Mouse (Mus musculus) limb, embryonic 13.5 days (tissue): ENCODE results near the gene Prpf4. TPM values are rescaled to one million over a fixed set of nuclear protein-coding genes. Genes with fewer than 3 reads are reported as not detected.

Experiments used
- ATAC-seq: fragments of 200-750 bp; cut with Nextera tagmentation; 2 replicates; pipeline ENCODE4 v1.8.0; 2017; ENCODE audit warnings: low read depth, moderate number of reproducible peaks, moderate TSS enrichment; ENCODE audit not compliant: low FRiP score
- H3K27ac ChIP-seq: fragments of 300-500 bp; sonication (generic); 2 replicates; pipeline ENCODE4 v1.5.1; 2015; ENCODE audit warnings: inconsistent platforms, mild to moderate bottlenecking, moderate library complexity
- H3K27me3 ChIP-seq: fragments of 300-500 bp; sonication (generic); 2 replicates; pipeline ENCODE4 v1.6.1; 2015; ENCODE audit warnings: mild to moderate bottlenecking, inconsistent platforms
- H3K36me3 ChIP-seq: fragments of 300-500 bp; sonication (generic); 2 replicates; pipeline ENCODE4 v1.6.1; 2015; ENCODE audit warnings: inconsistent platforms, mild to moderate bottlenecking, moderate library complexity
- H3K4me1 ChIP-seq: fragments of 300-500 bp; sonication (generic); 2 replicates; pipeline ENCODE4 v1.6.1; 2015; ENCODE audit warnings: inconsistent platforms
- H3K4me2 ChIP-seq: fragments of 300-500 bp; sonication (generic); replicated peaks from 2 replicates; pipeline ENCODE4 v1.6.1; 2015; ENCODE audit warnings: inconsistent platforms, mild to moderate bottlenecking, moderate library complexity
- H3K4me3 ChIP-seq: fragments of 300-500 bp; sonication (generic); 2 replicates; pipeline ENCODE4 v1.5.1; 2015; ENCODE audit warnings: moderate library complexity, mild to moderate bottlenecking, inconsistent platforms
- H3K9ac ChIP-seq: fragments of 300-500 bp; sonication (generic); 2 replicates; pipeline ENCODE4 v1.6.1; 2015; ENCODE audit warnings: mild to moderate bottlenecking, inconsistent platforms
- H3K9me3 ChIP-seq: fragments of 300-500 bp; sonication (generic); 2 replicates; pipeline ENCODE4 v1.6.1; 2016; ENCODE audit warnings: inconsistent platforms
- WGBS: fragments of 180-500 bp; shearing (Covaris S2); methylation state at CpG from one replicate; pipeline ENCODE4 v1.1.7; 2015; 5-methylcytosine and 5-hydroxymethylcytosine counted together
- polyA plus RNA-seq: library from polyadenylated mRNA; unstranded; fragments of >200 nt; fragmentation: Nextera tagmentation; extraction: Ambion mirVana; gene quantifications from 2 replicates; pipeline ENCODE4 v1.2.1, GENCODE M21; 2015

Prpf4 gene
- polyA plus RNA-seq, 1 experiment from 2014 or later, result 27.9 TPM

- no peak overlapping the region for H3K4me2 ChIP-seq
- H3K27me3 ChIP-seq, result no peaks in the 10 kb centered on the region
- H3K9ac ChIP-seq, result no peak overlapping the region
- 83% methylated on average over 9 of the region's 9 CpGs for WGBS
- no peaks in the 10 kb centered on the region for H3K4me1 ChIP-seq
- H3K9me3 ChIP-seq, result no peaks in the 10 kb centered on the region
- ATAC-seq, result no peak
- no peak overlapping the region for H3K27ac ChIP-seq
- no peaks in the 10 kb centered on the region for H3K36me3 ChIP-seq
- no peak overlapping the region for H3K4me3 ChIP-seq
Observed at GRCm38 (mm10) chr4:62372818-62373520, 35.6 kb upstream of the Prpf4 start.

- WGBS, result 45% methylated on average over 7 of the region's 7 CpGs
- H3K36me3 ChIP-seq, result no peaks in the 10 kb centered on the region
- no peak overlapping the region for H3K9ac ChIP-seq
- H3K9me3 ChIP-seq, result no peaks in the 10 kb centered on the region
- no peaks in the 10 kb centered on the region for H3K4me1 ChIP-seq
- no peak overlapping the region for H3K4me2 ChIP-seq
- H3K27ac ChIP-seq, result no peak overlapping the region
- H3K27me3 ChIP-seq, result no peaks in the 10 kb centered on the region
- H3K4me3 ChIP-seq, result no peak overlapping the region
- no peak for ATAC-seq
Observed at GRCm38 (mm10) chr4:62373668-62374067, 34.9 kb upstream of the Prpf4 start.

GRCm38 (mm10) chr4:62374342-62374741 is 34.3 kb upstream of the Prpf4 start:
- Histone ChIP-seq H3K9ac (no peak overlapping the region), H3K9me3 (no peaks in the 10 kb centered on the region), H3K4me3 (no peak overlapping the region), H3K27me3 (no peaks in the 10 kb centered on the region), H3K4me2 (no peak overlapping the region), H3K36me3 (no peaks in the 10 kb centered on the region), H3K27ac (no peak overlapping the region), H3K4me1 (no peaks in the 10 kb centered on the region; the same call in 1 of the 2 replicates)
- ATAC-seq, result no peak
- WGBS, result 65% methylated on average over 4 of the region's 4 CpGs

- WGBS, result 85% methylated on average over 2 of the region's 2 CpGs
Observed at GRCm38 (mm10) chr4:62376123-62376522, 32.5 kb upstream of the Prpf4 start.

GRCm38 (mm10) chr4:62379724-62380381 is 28.7 kb upstream of the Prpf4 start:
- ATAC-seq, result no peak

More at GRCm38 (mm10) chr4:62376123-62376522, 32.5 kb upstream of the Prpf4 start:
- Histone ChIP-seq H3K4me2 (no peak overlapping the region), H3K9ac (no peak overlapping the region), H3K27me3 (no peaks in the 10 kb centered on the region), H3K27ac (no peak overlapping the region), H3K36me3 (no peaks in the 10 kb centered on the region), H3K4me1 (no peaks in the 10 kb centered on the region; the same call in 1 of the 2 replicates), H3K4me3 (no peak overlapping the region), H3K9me3 (no peaks in the 10 kb centered on the region)
- no peak for ATAC-seq

GRCm38 (mm10) chr4:62383207-62383606 is 25.4 kb upstream of the Prpf4 start:
- Histone ChIP-seq H3K4me2 (no peak overlapping the region), H3K4me1 (no peaks in the 10 kb centered on the region; the same call in 1 of the 2 replicates), H3K27me3 (no peaks in the 10 kb centered on the region), H3K36me3 (peaks cover 27% of the 10 kb centered on the region), H3K27ac (no peak overlapping the region), H3K4me3 (no peak overlapping the region), H3K9ac (no peak overlapping the region), H3K9me3 (no peaks in the 10 kb centered on the region)
- ATAC-seq, result no peak
- WGBS, result 88% methylated on average over 6 of the region's 6 CpGs

More at GRCm38 (mm10) chr4:62379724-62380381, 28.7 kb upstream of the Prpf4 start:
- H3K27ac ChIP-seq, result no peak overlapping the region
- no peaks in the 10 kb centered on the region for H3K27me3 ChIP-seq
- H3K4me3 ChIP-seq, result no peak overlapping the region
- no peak overlapping the region for H3K9ac ChIP-seq
- no peaks in the 10 kb centered on the region; the same call in 1 of the 2 replicates for H3K4me1 ChIP-seq
- H3K4me2 ChIP-seq, result no peak overlapping the region
- peaks cover 10% of the 10 kb centered on the region; the same call in 1 of the 2 replicates for H3K36me3 ChIP-seq
- H3K9me3 ChIP-seq, result no peaks in the 10 kb centered on the region
- WGBS, result 83% methylated on average over 9 of the region's 9 CpGs

GRCm38 (mm10) chr4:62383752-62384151 is 24.8 kb upstream of the Prpf4 start:
- ATAC-seq, result no peak
- no peak overlapping the region for H3K27ac ChIP-seq
- H3K27me3 ChIP-seq, result no peaks in the 10 kb centered on the region
- no peak overlapping the region for H3K4me2 ChIP-seq
- no peaks in the 10 kb centered on the region; the same call in 1 of the 2 replicates for H3K4me1 ChIP-seq
- peaks cover 32% of the 10 kb centered on the region for H3K36me3 ChIP-seq
- no peak overlapping the region for H3K9ac ChIP-seq
- H3K4me3 ChIP-seq, result no peak overlapping the region
- H3K9me3 ChIP-seq, result no peaks in the 10 kb centered on the region
- WGBS, result 87% methylated on average over 7 of the region's 7 CpGs

- Histone ChIP-seq H3K9me3 (no peaks in the 10 kb centered on the region), H3K9ac (no peak overlapping the region), H3K4me1 (no peaks in the 10 kb centered on the region; the same call in 1 of the 2 replicates), H3K4me2 (no peak overlapping the region), H3K36me3 (peaks cover 36% of the 10 kb centered on the region), H3K27ac (no peak overlapping the region), H3K4me3 (no peak overlapping the region), H3K27me3 (no peaks in the 10 kb centered on the region)
- no peak for ATAC-seq
- WGBS, result 88% methylated on average over 1 of the region's 1 CpGs
Observed at GRCm38 (mm10) chr4:62384159-62384558, 24.4 kb upstream of the Prpf4 start.

- no peak overlapping the region for H3K9ac ChIP-seq
- H3K4me3 ChIP-seq, result no peak overlapping the region
- H3K36me3 ChIP-seq, result peaks cover 47% of the 10 kb centered on the region
- H3K4me2 ChIP-seq, result no peak overlapping the region
- no peaks in the 10 kb centered on the region for H3K27me3 ChIP-seq
- no peak overlapping the region for H3K27ac ChIP-seq
- no peaks in the 10 kb centered on the region for H3K4me1 ChIP-seq
- 0 out of 2 replicates have a peak, but pooled peaks have one; percentile 40 for ATAC-seq
- H3K9me3 ChIP-seq, result no peaks in the 10 kb centered on the region
- WGBS, result 93% methylated on average over 7 of the region's 7 CpGs
Observed at GRCm38 (mm10) chr4:62385439-62385838, 23.2 kb upstream of the Prpf4 start.

- Histone ChIP-seq H3K4me3 (no peak overlapping the region), H3K36me3 (peaks cover 70% of the 10 kb centered on the region), H3K4me2 (no peak overlapping the region), H3K9me3 (no peaks in the 10 kb centered on the region), H3K27ac (no peak overlapping the region), H3K9ac (no peak overlapping the region), H3K27me3 (no peaks in the 10 kb centered on the region), H3K4me1 (no peaks in the 10 kb centered on the region)
- WGBS, result 88% methylated on average over 5 of the region's 5 CpGs
- ATAC-seq, result no peak
Observed at GRCm38 (mm10) chr4:62389592-62390512, 18.7 kb upstream of the Prpf4 start.

GRCm38 (mm10) chr4:62391892-62392291 is 16.7 kb upstream of the Prpf4 start:
- H3K4me2 ChIP-seq, result no peak overlapping the region
- no peak overlapping the region for H3K27ac ChIP-seq
- no peak for ATAC-seq
- H3K4me3 ChIP-seq, result no peak overlapping the region
- peaks cover 81% of the 10 kb centered on the region for H3K36me3 ChIP-seq
- no peak overlapping the region for H3K9ac ChIP-seq
- no peaks in the 10 kb centered on the region for H3K9me3 ChIP-seq
- H3K27me3 ChIP-seq, result no peaks in the 10 kb centered on the region
- H3K4me1 ChIP-seq, result no peaks in the 10 kb centered on the region
- WGBS, result 89% methylated on average over 7 of the region's 7 CpGs

GRCm38 (mm10) chr4:62393459-62393858 is 15.1 kb upstream of the Prpf4 start:
- H3K4me1 ChIP-seq, result no peaks in the 10 kb centered on the region
- no peaks in the 10 kb centered on the region for H3K9me3 ChIP-seq
- no peak overlapping the region for H3K4me2 ChIP-seq
- H3K9ac ChIP-seq, result no peak overlapping the region
- 61% methylated on average over 6 of the region's 6 CpGs for WGBS
- no peaks in the 10 kb centered on the region for H3K27me3 ChIP-seq
- no peak overlapping the region for H3K4me3 ChIP-seq
- ATAC-seq, result peak; percentile 32; the same call in 1 of the 2 replicates
- H3K27ac ChIP-seq, result no peak overlapping the region
- peaks cover 85% of the 10 kb centered on the region for H3K36me3 ChIP-seq
